In the genomic region with DNA sequence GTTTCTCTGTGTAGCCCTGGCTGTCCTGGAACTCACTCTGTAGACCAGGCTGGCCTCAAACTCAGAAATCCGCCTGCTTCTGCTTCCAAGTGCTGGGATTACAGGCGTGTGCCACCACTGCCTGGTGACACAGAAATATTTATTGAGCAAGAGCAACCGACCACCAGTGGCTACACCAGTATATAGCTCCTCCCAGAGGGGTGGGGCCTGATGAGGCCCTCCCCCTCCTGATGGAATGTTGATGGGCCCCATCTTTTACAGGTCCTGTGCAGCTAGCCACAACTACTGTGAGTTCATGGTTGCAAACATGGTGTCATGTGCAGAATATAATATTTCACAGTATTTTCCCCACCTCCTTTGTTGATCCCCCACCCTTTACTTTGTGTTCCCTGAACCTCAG, we compare ENCODE assay signal across 26 mouse cellular contexts. TPM values are rescaled to one million over a fixed set of nuclear protein-coding genes. Genes with fewer than 3 reads are reported as not detected.
"Had no signal": no experiment of that assay in that cellular context is flagged by ENCODE, and none has a peak within 500 bp of the region (broad histone marks: within the 10 kb centered on the region; RNA-seq: fewer than 3 reads in every experiment).

No protein-coding gene starts in this region.

- DNase-seq: lung, adult 18-20 months; lung, embryonic 14.5 days; lung, postnatal 10 days; lung, postnatal 4 days; retina, postnatal 1 day; right cerebral cortex, adult 18-20 months; right cerebral cortex, postnatal 25 days; right cerebral cortex, postnatal 4 days; spleen, adult 18-20 months; thymus, adult 18-20 months; thymus, postnatal 14 days; thymus, postnatal 36 days had no signal

- H3K4me2 ChIP-seq: lung, embryonic 14.5 days; midbrain, embryonic 13.5 days; midbrain, embryonic 15.5 days; neural tube, embryonic 13.5 days; neural tube, embryonic 15.5 days had no signal

- H3K27ac ChIP-seq: midbrain, embryonic 10.5 days; midbrain, embryonic 13.5 days; midbrain, embryonic 15.5 days; neural tube, embryonic 13.5 days; neural tube, embryonic 15.5 days had no signal

- H3K9ac ChIP-seq: lung, embryonic 14.5 days; midbrain, embryonic 13.5 days; midbrain, embryonic 15.5 days; neural tube, embryonic 13.5 days; neural tube, embryonic 15.5 days had no signal

- H3K36me3 ChIP-seq: midbrain, embryonic 10.5 days; midbrain, embryonic 13.5 days; midbrain, embryonic 15.5 days; neural tube, embryonic 13.5 days; neural tube, embryonic 15.5 days had no signal

- ATAC-seq: midbrain, embryonic 13.5 days; midbrain, embryonic 15.5 days had no signal

- H3K9me3 ChIP-seq: midbrain, embryonic 10.5 days; midbrain, embryonic 13.5 days; midbrain, embryonic 15.5 days; neural tube, embryonic 13.5 days; neural tube, embryonic 15.5 days had no signal

- H3K27me3 ChIP-seq: midbrain, embryonic 13.5 days; midbrain, embryonic 15.5 days; neural tube, embryonic 13.5 days; neural tube, embryonic 15.5 days had no signal

- H3K4me3 ChIP-seq: midbrain, embryonic 10.5 days; midbrain, embryonic 13.5 days; midbrain, embryonic 15.5 days; myocyte; neural tube, embryonic 13.5 days; neural tube, embryonic 15.5 days had no signal

- H3K4me1 ChIP-seq: midbrain, embryonic 10.5 days; midbrain, embryonic 13.5 days; midbrain, embryonic 15.5 days; neural tube, embryonic 13.5 days; neural tube, embryonic 15.5 days had no signal

RNA-seq across cellular contexts. Expression of a gene that starts 59.1 kb away (rescaled TPM):
- total RNA-seq: megakaryocyte, adult 5-6 weeks; megakaryocyte-erythroid progenitor cell, adult 5-6 weeks had no signal
- polyA plus RNA-seq: lung, embryonic 14.5 days; lung, embryonic 16.5 days; midbrain, embryonic 10.5 days; midbrain, embryonic 13.5 days; midbrain, embryonic 15.5 days; myocyte; neural tube, embryonic 11.5 days; neural tube, embryonic 13.5 days; neural tube, embryonic 15.5 days; small intestine, adult 2 months; stomach, embryonic 14.5 days; stomach, embryonic 16.5 days; thymus, postnatal 0 days had no signal
